Mouse (Mus musculus) lung, postnatal 0 days (tissue): ENCODE data around the gene 1810010H24Rik. TPM values are rescaled to one million over a fixed set of nuclear protein-coding genes. Genes with fewer than 3 reads are reported as not detected.
"Not testable (repeated sequence)": the region's sequence is repeated elsewhere in the genome, so short reads cannot be mapped to it uniquely, and the experiment has no call there.

Experiments used
- ATAC-seq: fragments of 200-750 bp; cut with Nextera tagmentation; 2 replicates; pipeline ENCODE4 v1.8.0; 2017; ENCODE audit warnings: moderate library complexity
- DNase-seq: peaks from one replicate; pipeline ENCODE4 v3.0.0-alpha.2; 2016; ENCODE audit warnings: low spot score
- H3K27ac ChIP-seq: fragments of 300-500 bp; sonication (generic); 2 replicates; pipeline ENCODE4 v1.5.1; 2014; ENCODE audit warnings: antibody characterized with exemption, mild to moderate bottlenecking, low read length, mixed read lengths
- H3K27me3 ChIP-seq: fragments of 300-500 bp; sonication (generic); replicated peaks from 2 replicates; pipeline ENCODE4 v1.6.1; 2014; ENCODE audit warnings: low read length, mixed read lengths; ENCODE audit not compliant: insufficient read depth
- H3K36me3 ChIP-seq: fragments of 300-500 bp; sonication (generic); 2 replicates; pipeline ENCODE4 v1.6.1; 2014; ENCODE audit warnings: low read length, mixed read lengths; ENCODE audit not compliant: insufficient read depth
- H3K4me1 ChIP-seq: fragments of 300-500 bp; sonication (generic); 2 replicates; pipeline ENCODE4 v1.6.1; 2014; ENCODE audit warnings: antibody characterized with exemption, low read depth, low read length, mixed read lengths; ENCODE audit not compliant: insufficient read depth
- H3K4me2 ChIP-seq: fragments of 300-500 bp; sonication (generic); replicated peaks from 2 replicates; pipeline ENCODE4 v1.6.1; 2014; ENCODE audit warnings: low read depth, mild to moderate bottlenecking, low read length, moderate library complexity, mixed read lengths
- H3K4me3 ChIP-seq: fragments of 300-500 bp; sonication (generic); 2 replicates; pipeline ENCODE4 v1.5.1; 2014; ENCODE audit warnings: low read depth, low read length
- H3K9ac ChIP-seq: fragments of 300-500 bp; sonication (generic); replicated peaks from 2 replicates; pipeline ENCODE4 v1.6.1; 2014; ENCODE audit warnings: low read depth, mild to moderate bottlenecking
- H3K9me3 ChIP-seq: fragments of 300-500 bp; sonication (generic); 2 replicates; pipeline ENCODE4 v1.6.1; 2016; ENCODE audit warnings: low read length, mixed read lengths
- CTCF ChIP-seq: IDR thresholded peaks from 2 replicates; pipeline ENCODE4 v1.5.1; 2016; ENCODE audit warnings: antibody characterized with exemption, mild to moderate bottlenecking
- EP300 ChIP-seq: IDR thresholded peaks from 2 replicates; pipeline ENCODE4 v1.6.1; 2016; ENCODE audit warnings: antibody characterized with exemption, mild to moderate bottlenecking, control low read depth
- WGBS: fragments of 180-500 bp; shearing (Covaris S2); extraction: QIAGEN DNeasy Blood & Tissue Kit; methylation state at CpG from one replicate; pipeline ENCODE4 v1.1.7; 2014; 5-methylcytosine and 5-hydroxymethylcytosine counted together
- polyA plus RNA-seq: library from polyadenylated mRNA; unstranded; fragments of >200 nt; fragmentation: Nextera tagmentation; extraction: Ambion mirVana; gene quantifications from 2 replicates; pipeline ENCODE4 v1.2.1, GENCODE M21; 2015

Gene 1810010H24Rik
- polyA plus RNA-seq, 1 experiment from 2014 or later: 51.8 TPM

GRCm38 (mm10) chr11:107046766-107047620 lies 21.5 kb downstream of the 1810010H24Rik start:
- Histone ChIP-seq H3K4me2 (no peak overlapping the region), H3K9ac (no peak overlapping the region), H3K27me3 (no peaks in the 10 kb centered on the region), H3K27ac (no peak overlapping the region), H3K4me3 (no peak overlapping the region), H3K4me1 (no peaks in the 10 kb centered on the region), H3K9me3 (no peaks in the 10 kb centered on the region), H3K36me3 (peaks cover 11% of the 10 kb centered on the region)
- WGBS: 87% methylated on average over 15 of the region's 15 CpGs
- DNase-seq (no peak), ATAC-seq (no peak)
- TF ChIP-seq CTCF (no peak), EP300 (no peak)

DNA sequence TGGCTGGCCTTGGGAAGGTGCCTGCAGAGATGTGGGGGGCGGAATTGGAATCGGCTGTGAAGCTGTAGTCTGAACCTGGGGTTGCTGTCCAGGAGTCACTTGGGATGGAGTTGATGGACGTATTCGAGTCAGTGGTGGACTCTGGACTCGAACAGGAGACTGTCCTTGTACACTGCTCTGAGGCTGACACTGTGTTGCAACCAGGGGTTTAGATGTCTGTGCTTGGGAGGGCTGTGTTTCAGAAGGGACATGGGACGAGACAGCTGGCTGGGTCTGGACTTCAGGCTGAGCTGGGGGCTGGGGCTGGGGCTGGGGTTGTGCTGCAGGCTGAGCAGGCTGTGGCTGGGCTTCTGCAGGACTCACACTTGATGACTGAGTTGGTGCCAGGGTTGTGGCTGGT lies 29.4 kb downstream of the 1810010H24Rik start:
- 96% methylated on average over 6 of the region's 6 CpGs for WGBS
- DNase-seq: no peak
- no peak for ATAC-seq
- Histone ChIP-seq H3K36me3 (peaks cover 66% of the 10 kb centered on the region), H3K9ac (no peak overlapping the region), H3K4me3 (no peak overlapping the region), H3K4me2 (no peak overlapping the region), H3K27me3 (no peaks in the 10 kb centered on the region), H3K9me3 (no peaks in the 10 kb centered on the region), H3K27ac (no peak overlapping the region), H3K4me1 (no peaks in the 10 kb centered on the region)
- TF ChIP-seq EP300: no peak
- TF ChIP-seq CTCF: no peak

- no peak for DNase-seq
- WGBS: 83% methylated on average over 6 of the region's 6 CpGs
- H3K9me3 ChIP-seq: no peaks in the 10 kb centered on the region
- H3K27ac ChIP-seq: no peak overlapping the region
- no peaks in the 10 kb centered on the region for H3K27me3 ChIP-seq
- no peak overlapping the region for H3K4me2 ChIP-seq
- ATAC-seq: no peak
- TF ChIP-seq EP300: no peak
- 0 out of 2 replicates have a peak, but pooled peaks have one; percentile 1 for TF ChIP-seq CTCF
- no peak overlapping the region for H3K4me3 ChIP-seq
- no peaks in the 10 kb centered on the region for H3K4me1 ChIP-seq
- peaks cover 85% of the 10 kb centered on the region for H3K36me3 ChIP-seq
- no peak overlapping the region for H3K9ac ChIP-seq
Observed at GRCm38 (mm10) chr11:107057391-107057790, 31.9 kb downstream of the 1810010H24Rik start.

- peaks cover 78% of the 10 kb centered on the region for H3K36me3 ChIP-seq
- H3K4me3 ChIP-seq, H3K9me3 ChIP-seq, H3K4me2 ChIP-seq, H3K4me1 ChIP-seq, H3K9ac ChIP-seq, H3K27ac ChIP-seq, ATAC-seq, DNase-seq, H3K27me3 ChIP-seq: not testable (repeated sequence)
- WGBS: 93% methylated on average over 3 of the region's 3 CpGs
Observed at GRCm38 (mm10) chr11:107059634-107060033, 34.2 kb downstream of the 1810010H24Rik start.

GRCm38 (mm10) chr11:107060941-107061340 lies 35.5 kb downstream of the 1810010H24Rik start:
- Histone ChIP-seq H3K36me3 (peaks cover 76% of the 10 kb centered on the region), H3K9ac (no peak overlapping the region), H3K9me3 (no peaks in the 10 kb centered on the region), H3K27ac (no peak overlapping the region), H3K4me3 (no peak overlapping the region), H3K27me3 (no peaks in the 10 kb centered on the region), H3K4me2 (no peak overlapping the region), H3K4me1 (no peaks in the 10 kb centered on the region)
- WGBS: 80% methylated on average over 1 of the region's 1 CpGs
- TF ChIP-seq CTCF (no peak), EP300 (no peak)
- ATAC-seq: no peak
- no peak for DNase-seq

DNA sequence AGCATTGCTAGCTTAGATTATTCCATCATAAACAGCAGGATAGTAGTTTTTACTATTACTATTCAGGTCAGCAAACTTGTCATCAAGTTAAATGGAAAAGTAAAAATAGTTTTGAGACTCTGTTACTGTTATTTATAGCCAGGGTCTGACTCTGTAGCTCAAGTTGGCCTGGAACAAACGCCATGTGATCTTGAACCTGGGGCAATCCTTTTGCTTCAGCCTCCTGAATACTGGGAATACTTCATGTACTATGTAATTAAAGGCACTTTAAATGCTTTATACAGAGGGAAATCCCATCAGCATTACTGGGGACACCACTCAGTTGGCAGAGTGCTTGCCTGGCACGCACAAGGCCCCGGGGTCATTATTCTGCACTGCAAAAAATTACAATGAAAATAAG lies 37.6 kb downstream of the 1810010H24Rik start:
- H3K4me3 ChIP-seq: no peak overlapping the region
- no peak for TF ChIP-seq EP300
- no peak for TF ChIP-seq CTCF
- H3K9ac ChIP-seq: no peak overlapping the region
- WGBS: 97% methylated on average over 3 of the region's 3 CpGs
- no peaks in the 10 kb centered on the region for H3K4me1 ChIP-seq
- H3K4me2 ChIP-seq: no peak overlapping the region
- peaks cover 73% of the 10 kb centered on the region for H3K36me3 ChIP-seq
- H3K27me3 ChIP-seq: no peaks in the 10 kb centered on the region
- no peak overlapping the region for H3K27ac ChIP-seq
- no peak for ATAC-seq
- no peak for DNase-seq
- H3K9me3 ChIP-seq: no peaks in the 10 kb centered on the region
